Mouse (Mus musculus) layer of hippocampus, adult 9-10 months (tissue): ENCODE data around the gene Phlda1.

Source experiments
- DNase-seq: peaks from one replicate; pipeline ENCODE4 v3.0.0; 2022; ENCODE audit warnings: low spot score

Phlda1 gene

GRCm38 (mm10) chr10:111528283-111528682 lies 22.2 kb downstream of the Phlda1 start:
- DNase-seq: no peak

- no peak for DNase-seq
These were observed 24.3 kb downstream of the Phlda1 start for GRCm38 (mm10) chr10:111530398-111530797.

GRCm38 (mm10) chr10:111534691-111535090 lies 28.6 kb downstream of the Phlda1 start:
- no peak for DNase-seq

GRCm38 (mm10) chr10:111537410-111537809 lies 31.3 kb downstream of the Phlda1 start:
- no peak for DNase-seq

- DNase-seq: no peak
These were observed 33.7 kb downstream of the Phlda1 start for GRCm38 (mm10) chr10:111539724-111540324.

GRCm38 (mm10) chr10:111540678-111541077 lies 34.6 kb downstream of the Phlda1 start:
- no peak for DNase-seq

GRCm38 (mm10) chr10:111543106-111543505 lies 37.0 kb downstream of the Phlda1 start:
- DNase-seq: no peak

GRCm38 (mm10) chr10:111543781-111544260 lies 37.7 kb downstream of the Phlda1 start:
- no peak for DNase-seq

GRCm38 (mm10) chr10:111544311-111544710 lies 38.2 kb downstream of the Phlda1 start:
- DNase-seq: no peak

GRCm38 (mm10) chr10:111545648-111546047 lies 39.6 kb downstream of the Phlda1 start:
- no peak for DNase-seq

- no peak for DNase-seq
These were observed 41.8 kb downstream of the Phlda1 start for GRCm38 (mm10) chr10:111547881-111548372.

GRCm38 (mm10) chr10:111550075-111550695 lies 44.1 kb downstream of the Phlda1 start:
- DNase-seq: no peak

GRCm38 (mm10) chr10:111553695-111554094 lies 47.6 kb downstream of the Phlda1 start:
- DNase-seq: no peak

- DNase-seq: no peak
These were observed 48.6 kb downstream of the Phlda1 start for GRCm38 (mm10) chr10:111554651-111555050.

GRCm38 (mm10) chr10:111558211-111558610 lies 52.1 kb downstream of the Phlda1 start:
- DNase-seq: no peak
